Mouse (Mus musculus): ENCODE data around the gene Mpeg1. TPM values are rescaled to one million over a fixed set of nuclear protein-coding genes. Genes with fewer than 3 reads are reported as not detected.

Gene Mpeg1
- polyA plus RNA-seq, 1 experiment from 2014 or later: 0.81 TPM

- 57% methylated on average over 3 of the region's 3 CpGs for WGBS
Observed at GRCm38 (mm10) chr19:12494972-12495535, 34.5 kb downstream of the Mpeg1 start.

GRCm38 (mm10) chr19:12496241-12496640, 35.7 kb downstream of the Mpeg1 start:
- H3K27ac ChIP-seq (ENCODE audit: low read depth, low read length): no peak overlapping the region
- H3K9me3 ChIP-seq (ENCODE audit: control insufficient read depth, low read length): no peaks in the 10 kb centered on the region
- no peak overlapping the region for H3K4me3 ChIP-seq (ENCODE audit: low read depth, low read length)
- H3K36me3 ChIP-seq (ENCODE audit: control insufficient read depth, insufficient read depth, low read length): no peaks in the 10 kb centered on the region
- H3K9ac ChIP-seq (ENCODE audit: low read depth, low read length): no peak overlapping the region
- H3K4me1 ChIP-seq (replicated peaks; ENCODE audit: control insufficient read depth, insufficient read depth, low read length): no peaks in the 10 kb centered on the region
- 81% methylated on average over 2 of the region's 2 CpGs for WGBS
- peaks cover 17% of the 10 kb centered on the region for H3K27me3 ChIP-seq (replicated peaks; ENCODE audit: control insufficient read depth, insufficient read depth, low read length)
- DNase-seq (ENCODE audit: low spot score) (no peak), ATAC-seq (replicated peaks; ENCODE audit: low FRiP score) (no peak)
- H3K4me2 ChIP-seq: no peak overlapping the region

More at GRCm38 (mm10) chr19:12494972-12495535, 34.5 kb downstream of the Mpeg1 start:
- H3K4me2 ChIP-seq: no peak overlapping the region
- no peak overlapping the region for H3K9ac ChIP-seq (ENCODE audit: low read depth, low read length)
- no peak overlapping the region for H3K4me3 ChIP-seq (ENCODE audit: low read depth, low read length)
- no peaks in the 10 kb centered on the region for H3K4me1 ChIP-seq (replicated peaks; ENCODE audit: control insufficient read depth, insufficient read depth, low read length)
- ATAC-seq (replicated peaks; ENCODE audit: low FRiP score) (no peak), DNase-seq (ENCODE audit: low spot score) (no peak)
- peaks cover 6% of the 10 kb centered on the region for H3K27me3 ChIP-seq (replicated peaks; ENCODE audit: control insufficient read depth, insufficient read depth, low read length)
- H3K27ac ChIP-seq (ENCODE audit: low read depth, low read length): no peak overlapping the region
- no peaks in the 10 kb centered on the region for H3K9me3 ChIP-seq (ENCODE audit: control insufficient read depth, low read length)
- no peaks in the 10 kb centered on the region for H3K36me3 ChIP-seq (ENCODE audit: control insufficient read depth, insufficient read depth, low read length)

GRCm38 (mm10) chr19:12497909-12498308, 37.3 kb downstream of the Mpeg1 start:
- Histone ChIP-seq H3K36me3 (ENCODE audit: control insufficient read depth, insufficient read depth, low read length) (no peaks in the 10 kb centered on the region), H3K27ac (ENCODE audit: low read depth, low read length) (no peak overlapping the region), H3K27me3 (replicated peaks; ENCODE audit: control insufficient read depth, insufficient read depth, low read length) (peaks cover 20% of the 10 kb centered on the region), H3K4me2 (no peak overlapping the region), H3K9me3 (ENCODE audit: control insufficient read depth, low read length) (no peaks in the 10 kb centered on the region), H3K4me1 (replicated peaks; ENCODE audit: control insufficient read depth, insufficient read depth, low read length) (no peaks in the 10 kb centered on the region), H3K9ac (ENCODE audit: low read depth, low read length) (no peak overlapping the region), H3K4me3 (ENCODE audit: low read depth, low read length) (no peak overlapping the region)
- no peak for DNase-seq (ENCODE audit: low spot score)
- WGBS: 68% methylated on average over 2 of the region's 2 CpGs
- no peak for ATAC-seq (replicated peaks; ENCODE audit: low FRiP score)

GRCm38 (mm10) chr19:12498321-12498720, 37.7 kb downstream of the Mpeg1 start:
- Histone ChIP-seq H3K27me3 (replicated peaks; ENCODE audit: control insufficient read depth, insufficient read depth, low read length) (peaks cover 20% of the 10 kb centered on the region), H3K9ac (ENCODE audit: low read depth, low read length) (no peak overlapping the region), H3K4me3 (ENCODE audit: low read depth, low read length) (no peak overlapping the region), H3K36me3 (ENCODE audit: control insufficient read depth, insufficient read depth, low read length) (no peaks in the 10 kb centered on the region), H3K4me1 (replicated peaks; ENCODE audit: control insufficient read depth, insufficient read depth, low read length) (no peaks in the 10 kb centered on the region), H3K4me2 (no peak overlapping the region), H3K9me3 (ENCODE audit: control insufficient read depth, low read length) (no peaks in the 10 kb centered on the region), H3K27ac (ENCODE audit: low read depth, low read length) (no peak overlapping the region)
- DNase-seq (ENCODE audit: low spot score) (no peak), ATAC-seq (replicated peaks; ENCODE audit: low FRiP score) (no peak)
- WGBS: 82% methylated on average over 4 of the region's 4 CpGs

GRCm38 (mm10) chr19:12498941-12499340, 38.4 kb downstream of the Mpeg1 start:
- no peaks in the 10 kb centered on the region for H3K36me3 ChIP-seq (ENCODE audit: control insufficient read depth, insufficient read depth, low read length)
- H3K9ac ChIP-seq (ENCODE audit: low read depth, low read length): no peak overlapping the region
- peaks cover 20% of the 10 kb centered on the region for H3K27me3 ChIP-seq (replicated peaks; ENCODE audit: control insufficient read depth, insufficient read depth, low read length)
- no peaks in the 10 kb centered on the region for H3K4me1 ChIP-seq (replicated peaks; ENCODE audit: control insufficient read depth, insufficient read depth, low read length)
- no peaks in the 10 kb centered on the region for H3K9me3 ChIP-seq (ENCODE audit: control insufficient read depth, low read length)
- no peak overlapping the region for H3K27ac ChIP-seq (ENCODE audit: low read depth, low read length)
- 80% methylated on average over 1 of the region's 1 CpGs for WGBS
- no peak overlapping the region for H3K4me3 ChIP-seq (ENCODE audit: low read depth, low read length)
- no peak for DNase-seq (ENCODE audit: low spot score)
- H3K4me2 ChIP-seq: no peak overlapping the region
- ATAC-seq (replicated peaks; ENCODE audit: low FRiP score): no peak

- Histone ChIP-seq H3K27ac (ENCODE audit: low read depth, low read length) (no peak overlapping the region), H3K4me1 (replicated peaks; ENCODE audit: control insufficient read depth, insufficient read depth, low read length) (no peaks in the 10 kb centered on the region), H3K9ac (ENCODE audit: low read depth, low read length) (no peak overlapping the region), H3K4me3 (ENCODE audit: low read depth, low read length) (no peak overlapping the region), H3K4me2 (no peak overlapping the region), H3K27me3 (replicated peaks; ENCODE audit: control insufficient read depth, insufficient read depth, low read length) (peaks cover 20% of the 10 kb centered on the region), H3K36me3 (ENCODE audit: control insufficient read depth, insufficient read depth, low read length) (no peaks in the 10 kb centered on the region), H3K9me3 (ENCODE audit: control insufficient read depth, low read length) (no peaks in the 10 kb centered on the region)
- no peak for DNase-seq (ENCODE audit: low spot score)
- ATAC-seq (replicated peaks; ENCODE audit: low FRiP score): no peak
- 49% methylated on average over 2 of the region's 2 CpGs for WGBS
Observed at GRCm38 (mm10) chr19:12499485-12499884, 38.9 kb downstream of the Mpeg1 start.

GRCm38 (mm10) chr19:12500124-12500523, 39.5 kb downstream of the Mpeg1 start:
- no peak overlapping the region for H3K27ac ChIP-seq (ENCODE audit: low read depth, low read length)
- H3K4me3 ChIP-seq (ENCODE audit: low read depth, low read length): peak overlapping the region; percentile 62
- WGBS: 18% methylated on average over 3 of the region's 3 CpGs
- H3K36me3 ChIP-seq (ENCODE audit: control insufficient read depth, insufficient read depth, low read length): no peaks in the 10 kb centered on the region
- H3K9me3 ChIP-seq (ENCODE audit: control insufficient read depth, low read length): no peaks in the 10 kb centered on the region
- ATAC-seq (replicated peaks; ENCODE audit: low FRiP score) (no peak), DNase-seq (ENCODE audit: low spot score) (no peak)
- H3K4me1 ChIP-seq (replicated peaks; ENCODE audit: control insufficient read depth, insufficient read depth, low read length): no peaks in the 10 kb centered on the region
- peak overlapping the region; percentile 86 for H3K4me2 ChIP-seq
- H3K9ac ChIP-seq (ENCODE audit: low read depth, low read length): no peak overlapping the region
- H3K27me3 ChIP-seq (replicated peaks; ENCODE audit: control insufficient read depth, insufficient read depth, low read length): peaks cover 20% of the 10 kb centered on the region

GRCm38 (mm10) chr19:12500881-12501311, 40.3 kb downstream of the Mpeg1 start:
- peak; percentile 64 for DNase-seq (ENCODE audit: low spot score)
- H3K27me3 ChIP-seq (replicated peaks; ENCODE audit: control insufficient read depth, insufficient read depth, low read length): peaks cover 20% of the 10 kb centered on the region
- no peaks in the 10 kb centered on the region for H3K4me1 ChIP-seq (replicated peaks; ENCODE audit: control insufficient read depth, insufficient read depth, low read length)
- no peaks in the 10 kb centered on the region for H3K9me3 ChIP-seq (ENCODE audit: control insufficient read depth, low read length)
- H3K9ac ChIP-seq (ENCODE audit: low read depth, low read length): peak overlapping the region; percentile 71
- ATAC-seq (replicated peaks; ENCODE audit: low FRiP score): peak; percentile 47
- H3K4me3 ChIP-seq (ENCODE audit: low read depth, low read length): peak overlapping the region; percentile 62
- no peaks in the 10 kb centered on the region for H3K36me3 ChIP-seq (ENCODE audit: control insufficient read depth, insufficient read depth, low read length)
- H3K27ac ChIP-seq (ENCODE audit: low read depth, low read length): peak overlapping the region; percentile 32; the same call in 1 of the 2 replicates
- WGBS: under 1% methylated on average over 37 of the region's 38 CpGs
- peak overlapping the region; percentile 86 for H3K4me2 ChIP-seq

Measured in liver, embryonic 11.5 days (tissue).